Comparison of ENCODE assay signal across 12 mouse cellular contexts in the genomic region with DNA sequence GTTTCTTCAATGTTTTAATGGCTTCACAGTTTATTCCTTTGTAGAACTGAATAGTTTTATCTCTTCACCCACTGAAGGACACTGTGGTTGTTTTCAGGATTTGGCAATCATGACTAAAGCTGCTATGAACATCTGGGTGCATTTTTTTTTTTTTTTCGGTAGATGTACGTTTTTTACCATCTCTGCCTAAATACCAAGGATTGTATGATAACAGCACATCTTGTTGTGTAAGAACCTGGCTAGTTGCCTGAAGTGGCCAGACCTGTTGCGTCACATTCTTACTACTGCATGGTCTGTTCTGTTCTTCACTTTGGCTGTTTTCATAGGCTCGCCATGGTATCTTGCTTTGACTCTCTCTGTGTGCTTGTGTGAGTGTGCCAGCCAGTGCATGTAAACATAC. TPM values are rescaled to one million over a fixed set of nuclear protein-coding genes. Genes with fewer than 3 reads are reported as not detected.
DNase-seq lines count a peak whose midpoint lies in the region; ATAC-seq and TF ChIP-seq lines count a peak whose summit lies in the region.
"Had no signal": no experiment of that assay in that cellular context is flagged by ENCODE, and none has a peak within 500 bp of the region (broad histone marks: within the 10 kb centered on the region; RNA-seq: fewer than 3 reads in every experiment).

No protein-coding gene starts in this region.

- no peak overlapping the region for H3K27ac ChIP-seq in embryonic facial prominence, embryonic 14.5 days (replicated peaks; ENCODE audit: low read depth, low read length)
- H3K27ac ChIP-seq in embryonic facial prominence, embryonic 10.5 days (replicated peaks): no peak overlapping the region
- H3K27ac ChIP-seq: limb, embryonic 12.5 days had no signal

- WGBS in embryonic facial prominence, embryonic 14.5 days: 89% methylated on average over 4 of the region's 4 CpGs
- WGBS in embryonic facial prominence, embryonic 10.5 days: 93% methylated on average over 4 of the region's 4 CpGs

- ATAC-seq in embryonic facial prominence, embryonic 14.5 days (ENCODE audit: low read depth): no peak
- peak; percentile 89 for ATAC-seq in common myeloid progenitor, adult 5-6 weeks (replicated peaks; ENCODE audit: low read depth, poor library complexity, severe bottlenecking)

- H3K36me3 ChIP-seq in embryonic facial prominence, embryonic 14.5 days (ENCODE audit: control insufficient read depth, insufficient read depth, low read length): no peaks in the 10 kb centered on the region
- peaks cover 7% of the 10 kb centered on the region; the same call in 1 of the 2 replicates for H3K36me3 ChIP-seq in embryonic facial prominence, embryonic 10.5 days (replicated peaks)
- no peaks in the 10 kb centered on the region for H3K36me3 ChIP-seq in C2C12 (ENCODE audit: control insufficient read depth, insufficient read depth)
- H3K36me3 ChIP-seq: G1E; limb, embryonic 12.5 days had no signal

- H3K4me3 ChIP-seq in embryonic facial prominence, embryonic 14.5 days (ENCODE audit: low read depth, low read length): no peak overlapping the region
- H3K4me3 ChIP-seq in embryonic facial prominence, embryonic 10.5 days: no peak overlapping the region
- H3K4me3 ChIP-seq in C2C12 (ENCODE audit: insufficient read depth, poor library complexity, severe bottlenecking): no peak overlapping the region
- H3K4me3 ChIP-seq: limb, embryonic 12.5 days had no signal

- no peaks in the 10 kb centered on the region for H3K9me3 ChIP-seq in embryonic facial prominence, embryonic 14.5 days (ENCODE audit: control insufficient read depth, low read length)
- H3K9me3 ChIP-seq in embryonic facial prominence, embryonic 10.5 days: no peaks in the 10 kb centered on the region
- H3K9me3 ChIP-seq: G1E; limb, embryonic 12.5 days had no signal

- H3K9ac ChIP-seq in embryonic facial prominence, embryonic 14.5 days (ENCODE audit: low read depth, low read length): no peak overlapping the region
- H3K9ac ChIP-seq: limb, embryonic 12.5 days had no signal

- H3K27me3 ChIP-seq in embryonic facial prominence, embryonic 14.5 days (replicated peaks; ENCODE audit: control insufficient read depth, insufficient read depth, low read length): no peaks in the 10 kb centered on the region
- H3K27me3 ChIP-seq in embryonic facial prominence, embryonic 10.5 days (replicated peaks; ENCODE audit: low read depth, poor library complexity, severe bottlenecking): no peaks in the 10 kb centered on the region
- no peaks in the 10 kb centered on the region for H3K27me3 ChIP-seq in C2C12 (ENCODE audit: control insufficient read depth, insufficient read depth, insufficient read length)
- H3K27me3 ChIP-seq: limb, embryonic 12.5 days had no signal

- H3K79me3 ChIP-seq in C2C12 (ENCODE audit: low read depth): peaks cover 4% of the 10 kb centered on the region

- H3ac ChIP-seq in C2C12 (ENCODE audit: control insufficient read depth, insufficient read length, low read depth): no peak overlapping the region

- H3K4me1 ChIP-seq in embryonic facial prominence, embryonic 14.5 days (ENCODE audit: control insufficient read depth, insufficient read depth, low read length): no peaks in the 10 kb centered on the region; the same call in 1 of the 2 replicates
- peaks cover 11% of the 10 kb centered on the region; the same call in 1 of the 2 replicates for H3K4me1 ChIP-seq in embryonic facial prominence, embryonic 10.5 days

- peak; percentile 38 for DNase-seq in embryonic facial prominence, embryonic 14.5 days (ENCODE audit: low spot score)
- DNase-seq in embryonic facial prominence, embryonic 10.5 days (ENCODE audit: low spot score): no peak
- DNase-seq in lung, postnatal 25 days (ENCODE audit: low spot score): peak; percentile 73
- no peak for DNase-seq in right cerebral cortex, postnatal 36 days (ENCODE audit: low spot score in 2 of 2)
- DNase-seq in cerebellum, postnatal 14 days: no peak
- no peak for DNase-seq in cerebellum, postnatal 25 days
- DNase-seq: B cell, adult 2 months; heart, postnatal 36 days had no signal

- H3K4me2 ChIP-seq in embryonic facial prominence, embryonic 14.5 days (ENCODE audit: low read depth, low read length): no peak overlapping the region
- H3K4me2 ChIP-seq: limb, embryonic 12.5 days had no signal

- no peak for TF ChIP-seq CTCF in C2C12 (IDR thresholded peaks at IDR 0.05; ENCODE audit: control insufficient read depth, insufficient read depth, insufficient read length)

- peaks cover 20% of the 10 kb centered on the region for H3K79me2 ChIP-seq in C2C12 (ENCODE audit: control insufficient read depth, insufficient read depth)

TF ChIP-seq in C2C12, 6 proteins besides CTCF, POLR2A, EP300 and RAD21:
- TF ChIP-seq MAX (IDR thresholded peaks at IDR 0.05): no peak
- peak; percentile 79 for TF ChIP-seq CEBPB (IDR thresholded peaks at IDR 0.05; ENCODE audit: low read depth)
TF ChIP-seq in C2C12: peak in this region for 1.

RNA-seq across cellular contexts. Expression of gene Dtnb, which starts 10.4 kb away (rescaled TPM):
- polyA plus RNA-seq in embryonic facial prominence, embryonic 14.5 days (2014; fragmentation: Nextera tagmentation; extraction: Ambion mirVana): 27.4 and 36.4 TPM in 2 replicates
- polyA plus RNA-seq in embryonic facial prominence, embryonic 10.5 days (2016; fragmentation: Nextera tagmentation; extraction: Ambion mirVana): 37.8 and 43.2 TPM in 2 replicates
- polyA plus RNA-seq in C2C12 (2012; fragmentation: generic; extraction: Trizol): 10.0 TPM
- 33.6 and 39.0 TPM in 2 replicates for total RNA-seq in common myeloid progenitor, adult 5-6 weeks (2017)
- polyA plus RNA-seq: G1E had no signal

Comparison
In these comparisons a context has a peak if more than half of its experiments do, and no peak if none do; other contexts are left out.
1. DNase-seq: peak in embryonic facial prominence, embryonic 14.5 days (single experiment) and lung, postnatal 25 days (single experiment); none in embryonic facial prominence, embryonic 10.5 days (single experiment), right cerebral cortex, postnatal 36 days (0 of 2), cerebellum, postnatal 14 days (0 of 2) and cerebellum, postnatal 25 days (0 of 2).